Mouse (Mus musculus) MEL (cell line): ENCODE results near the gene Gkn3.
A peak's percentile ranks its signal among the peaks of the same experiment; 100 is the strongest.

Source experiments
- KAT2A ChIP-seq: conservative IDR thresholded peaks from 2 replicates; pipeline ENCODE4 v1.6.1; 2012; ENCODE audit warnings: low read depth, low read length, improper control_type of control experiment, inconsistent platforms
- MAFK ChIP-seq: IDR thresholded peaks from 2 replicates; pipeline ENCODE4 v1.6.1; 2011; ENCODE audit warnings: low read depth, mild to moderate bottlenecking, low read length, improper control_type of control experiment, borderline replicate concordance
- MYC ChIP-seq: IDR thresholded peaks from 2 replicates; pipeline ENCODE4 v1.6.1; 2011; ENCODE audit warnings: low read depth, mild to moderate bottlenecking, low read length, improper control_type of control experiment, moderate library complexity
- POLR2AphosphoS5 ChIP-seq: IDR thresholded peaks from 2 replicates; pipeline ENCODE4 v1.6.1; 2012; ENCODE audit warnings: low read depth, borderline replicate concordance, mild to moderate bottlenecking, inconsistent platforms, low read length, moderate library complexity, mixed read lengths
- RAD21 ChIP-seq: IDR thresholded peaks from 2 replicates; pipeline ENCODE4 v1.6.1; 2011; ENCODE audit warnings: mild to moderate bottlenecking, low read depth, low read length, improper control_type of control experiment
- TAL1 ChIP-seq: IDR thresholded peaks from 2 replicates; pipeline ENCODE4 v1.6.1; 2012; ENCODE audit warnings: mild to moderate bottlenecking, inconsistent platforms, low read length, moderate library complexity, mixed read lengths
- TBP ChIP-seq: IDR thresholded peaks from 2 replicates; pipeline ENCODE4 v1.8.0; 2011; ENCODE audit warnings: low read depth, low read length, improper control_type of control experiment
- ZMIZ1 ChIP-seq: IDR thresholded peaks from 2 replicates; pipeline ENCODE4 v1.6.1; 2012; ENCODE audit warnings: low read depth, mild to moderate bottlenecking, inconsistent platforms, low read length, improper control_type of control experiment, moderate library complexity

- TF ChIP-seq ZMIZ1 (no peak), KAT2A (no peak), RAD21 (peak; percentile 18), MYC (no peak), TAL1 (no peak), MAFK (no peak), TBP (no peak), POLR2AphosphoS5 (no peak)
These were observed 4.6 kb downstream of the Gkn3 start for GRCm38 (mm10) chr6:87383926-87384691.
